Mouse (Mus musculus): ENCODE measurements at regions not wholly inside any gene's neighbourhood (a gene's known extent, or its start where the extent isn't known, plus 50 kb on each side); places are given as distances from the start of the nearest gene placed in this dataset.

- no peak overlapping the region for H3K4me3 ChIP-seq
- no peak for ATAC-seq (replicated peaks)
- H3K9me3 ChIP-seq: no peaks in the 10 kb centered on the region
- H3K9ac ChIP-seq: no peak overlapping the region
- 88% methylated on average over 5 of the region's 5 CpGs for WGBS
- H3K27ac ChIP-seq: no peak overlapping the region
- no peaks in the 10 kb centered on the region for H3K36me3 ChIP-seq (replicated peaks)
- no peaks in the 10 kb centered on the region for H3K27me3 ChIP-seq (replicated peaks)
- no peaks in the 10 kb centered on the region for H3K4me1 ChIP-seq
- H3K4me2 ChIP-seq: no peak overlapping the region
Measured at GRCm38 (mm10) chr2:167845370-167845769, 86.5 kb upstream of the Ptpn1 start.

DNA sequence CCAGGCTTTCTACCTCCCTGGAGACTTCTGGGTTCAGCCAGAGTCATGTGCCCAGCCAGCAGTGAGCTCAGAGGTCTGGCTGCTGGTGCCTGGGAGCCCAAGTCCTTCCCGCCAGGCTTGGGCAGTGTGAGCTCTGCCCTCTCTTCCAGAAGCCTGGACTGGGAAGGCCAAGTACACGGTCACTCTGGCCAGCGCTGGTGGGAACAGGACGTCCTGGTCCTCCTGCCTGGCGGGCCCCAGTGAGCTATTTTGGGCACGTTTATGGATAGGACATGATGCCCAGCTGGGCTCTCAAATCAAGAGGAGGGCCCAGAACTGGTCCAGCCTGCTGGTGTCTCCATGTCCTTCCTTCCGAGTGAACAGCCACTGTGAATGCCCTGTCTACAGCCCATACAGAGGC, 87.3 kb upstream of the Ptpn1 start:
- no peak for ATAC-seq (replicated peaks)
- no peak overlapping the region for H3K9ac ChIP-seq
- no peaks in the 10 kb centered on the region for H3K27me3 ChIP-seq (replicated peaks)
- H3K27ac ChIP-seq: no peak overlapping the region
- no peaks in the 10 kb centered on the region for H3K9me3 ChIP-seq
- WGBS: 75% methylated on average over 7 of the region's 7 CpGs
- no peaks in the 10 kb centered on the region for H3K36me3 ChIP-seq (replicated peaks)
- H3K4me1 ChIP-seq: no peaks in the 10 kb centered on the region
- H3K4me2 ChIP-seq: no peak overlapping the region
- no peak overlapping the region for H3K4me3 ChIP-seq

- Histone ChIP-seq H3K4me2 (no peak overlapping the region), H3K27me3 (replicated peaks) (no peaks in the 10 kb centered on the region), H3K4me1 (no peaks in the 10 kb centered on the region), H3K27ac (no peak overlapping the region), H3K9me3 (no peaks in the 10 kb centered on the region), H3K9ac (no peak overlapping the region), H3K4me3 (no peak overlapping the region), H3K36me3 (replicated peaks) (no peaks in the 10 kb centered on the region)
- ATAC-seq (replicated peaks): no peak
- WGBS: 58% methylated on average over 5 of the region's 5 CpGs
Measured at GRCm38 (mm10) chr2:167843921-167844320, 87.9 kb upstream of the Ptpn1 start.

GRCm38 (mm10) chr2:167842993-167843392, 88.9 kb upstream of the Ptpn1 start:
- H3K4me2 ChIP-seq: no peak overlapping the region

DNA sequence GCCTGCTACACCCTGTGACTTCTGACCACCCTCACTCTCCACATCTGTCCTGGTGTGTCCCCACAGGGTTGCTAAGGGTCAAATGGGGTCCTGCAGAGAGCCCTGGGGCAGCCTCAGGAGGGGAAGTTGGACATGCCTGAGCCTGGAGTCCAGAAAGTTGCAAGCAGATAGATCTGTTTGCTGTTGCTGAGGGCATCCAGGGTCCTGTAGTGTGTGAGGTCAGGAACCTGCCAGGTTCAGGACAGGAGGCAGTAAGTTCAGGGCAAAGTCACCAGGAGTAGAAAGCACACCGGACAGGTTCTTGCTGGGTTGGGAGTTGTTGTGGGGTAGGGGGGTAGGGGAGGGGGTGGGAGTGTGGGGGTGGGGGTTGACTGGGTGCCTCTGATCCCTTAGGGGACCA, 89.4 kb upstream of the Ptpn1 start:
- H3K27me3 ChIP-seq (replicated peaks): no peaks in the 10 kb centered on the region
- WGBS: 60% methylated on average over 1 of the region's 1 CpGs
- H3K4me3 ChIP-seq: no peak overlapping the region
- no peak overlapping the region for H3K9ac ChIP-seq
- no peak overlapping the region for H3K27ac ChIP-seq
- ATAC-seq (replicated peaks): no peak
- H3K36me3 ChIP-seq (replicated peaks): no peaks in the 10 kb centered on the region
- H3K4me1 ChIP-seq: no peaks in the 10 kb centered on the region
- no peak overlapping the region for H3K4me2 ChIP-seq
- H3K9me3 ChIP-seq: no peaks in the 10 kb centered on the region

More at GRCm38 (mm10) chr2:167842993-167843392, 88.9 kb upstream of the Ptpn1 start:
- Histone ChIP-seq H3K27ac (no peak overlapping the region), H3K4me3 (no peak overlapping the region), H3K36me3 (replicated peaks) (no peaks in the 10 kb centered on the region), H3K9me3 (no peaks in the 10 kb centered on the region), H3K9ac (no peak overlapping the region), H3K27me3 (replicated peaks) (no peaks in the 10 kb centered on the region), H3K4me1 (no peaks in the 10 kb centered on the region)
- no peak for ATAC-seq (replicated peaks)
- WGBS: 77% methylated on average over 2 of the region's 2 CpGs

- Histone ChIP-seq H3K9me3 (no peaks in the 10 kb centered on the region), H3K36me3 (replicated peaks) (no peaks in the 10 kb centered on the region), H3K4me3 (no peak overlapping the region), H3K9ac (no peak overlapping the region), H3K4me2 (no peak overlapping the region), H3K27me3 (replicated peaks) (no peaks in the 10 kb centered on the region), H3K4me1 (no peaks in the 10 kb centered on the region), H3K27ac (no peak overlapping the region)
- 38% methylated on average over 22 of the region's 22 CpGs for WGBS
- no peak for ATAC-seq (replicated peaks)
Measured at GRCm38 (mm10) chr2:167841339-167842240, 90.3 kb upstream of the Ptpn1 start.

DNA sequence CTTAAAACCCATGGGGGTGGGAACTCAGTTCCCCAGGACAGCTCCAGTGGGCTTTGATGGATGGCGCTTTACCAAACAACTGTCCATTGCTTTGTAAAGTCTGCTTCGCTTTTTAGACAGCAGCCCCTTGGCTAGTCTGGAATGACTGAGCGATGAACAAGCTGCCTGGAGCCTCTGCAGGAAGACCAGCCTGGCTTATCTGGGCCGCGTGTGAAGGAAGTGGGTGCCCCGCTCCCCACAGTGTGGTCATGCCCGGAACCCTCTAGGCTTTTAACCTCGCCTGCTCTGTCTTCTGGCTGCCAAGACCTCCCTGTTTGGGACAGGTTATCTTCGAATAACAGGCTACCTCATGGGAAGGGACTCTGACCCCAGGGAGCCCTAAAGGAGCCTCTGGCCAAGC, 91.5 kb upstream of the Ptpn1 start:
- H3K27ac ChIP-seq: no peak overlapping the region
- 84% methylated on average over 9 of the region's 9 CpGs for WGBS
- ATAC-seq (replicated peaks): no peak
- H3K4me2 ChIP-seq: no peak overlapping the region
- no peak overlapping the region for H3K4me3 ChIP-seq
- no peak overlapping the region for H3K9ac ChIP-seq
- no peaks in the 10 kb centered on the region for H3K4me1 ChIP-seq
- no peaks in the 10 kb centered on the region for H3K36me3 ChIP-seq (replicated peaks)
- H3K27me3 ChIP-seq (replicated peaks): no peaks in the 10 kb centered on the region; the same call in 1 of the 2 replicates
- H3K9me3 ChIP-seq: no peaks in the 10 kb centered on the region

DNA sequence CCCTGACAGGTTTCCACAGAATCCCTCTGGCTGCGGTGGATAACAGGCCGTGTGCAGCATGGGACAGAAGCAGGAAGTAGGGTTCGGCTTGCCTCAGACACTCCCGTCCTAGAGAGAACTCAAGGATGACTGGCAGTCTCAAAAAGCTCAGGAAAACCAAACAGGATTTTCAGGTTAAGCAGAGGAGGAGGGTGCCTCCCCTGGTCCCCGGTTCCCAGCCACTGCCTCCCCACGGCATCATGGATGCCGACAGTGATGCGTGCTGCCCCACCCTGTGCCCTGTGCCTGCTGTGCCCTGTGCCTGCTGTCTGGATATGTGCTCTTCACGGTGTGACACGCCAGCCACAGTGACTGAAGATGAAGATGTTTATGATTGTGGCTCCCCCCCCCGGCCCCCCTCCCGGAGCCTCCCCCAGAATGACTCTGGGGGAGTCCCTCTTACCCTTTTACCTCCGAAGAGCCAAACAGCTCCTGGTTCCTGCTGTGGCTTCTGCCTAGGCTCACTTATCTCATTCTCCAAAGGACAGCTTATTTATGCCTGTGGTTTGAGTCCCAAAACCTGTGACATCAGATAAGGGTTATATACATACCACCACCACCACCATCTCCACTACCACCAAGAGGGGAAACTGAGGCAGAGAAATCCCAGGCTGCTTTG, 92.4 kb upstream of the Ptpn1 start:
- Histone ChIP-seq H3K9ac (no peak overlapping the region), H3K4me3 (no peak overlapping the region), H3K4me1 (peaks cover 2% of the 10 kb centered on the region; the same call in 1 of the 2 replicates), H3K36me3 (replicated peaks) (no peaks in the 10 kb centered on the region), H3K4me2 (no peak overlapping the region), H3K9me3 (no peaks in the 10 kb centered on the region), H3K27ac (no peak overlapping the region), H3K27me3 (replicated peaks) (no peaks in the 10 kb centered on the region; the same call in 1 of the 2 replicates)
- WGBS: 72% methylated on average over 13 of the region's 13 CpGs
- ATAC-seq (replicated peaks): no peak

GRCm38 (mm10) chr2:167837596-167837995, 94.3 kb upstream of the Ptpn1 start:
- Histone ChIP-seq H3K4me3 (no peak overlapping the region), H3K27ac (no peak overlapping the region), H3K9me3 (no peaks in the 10 kb centered on the region), H3K4me2 (no peak overlapping the region), H3K27me3 (replicated peaks) (no peaks in the 10 kb centered on the region; the same call in 1 of the 2 replicates), H3K36me3 (replicated peaks) (no peaks in the 10 kb centered on the region), H3K4me1 (peaks cover 13% of the 10 kb centered on the region), H3K9ac (no peak overlapping the region)
- no peak for ATAC-seq (replicated peaks)
- WGBS: 47% methylated on average over 4 of the region's 4 CpGs

DNA sequence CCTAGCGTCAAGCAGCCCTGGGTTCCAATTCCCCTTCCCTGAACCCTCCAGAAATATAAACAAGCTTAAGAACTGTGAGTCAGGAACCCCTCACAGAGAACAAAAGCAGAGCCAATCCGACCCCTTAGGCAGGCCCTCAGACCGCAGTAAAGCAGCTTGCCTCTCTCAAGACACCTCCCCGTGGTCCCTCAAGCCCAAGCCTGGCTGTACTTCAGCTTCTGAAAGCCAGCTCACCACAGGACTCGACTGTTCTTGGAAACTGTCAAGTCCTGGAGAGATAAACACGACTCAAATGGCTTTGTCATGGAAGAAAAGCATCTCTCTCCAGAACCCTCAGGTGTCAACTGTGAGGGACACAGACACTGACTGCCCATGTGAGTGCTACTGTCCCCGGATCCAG, 95.2 kb upstream of the Ptpn1 start:
- H3K9me3 ChIP-seq: no peaks in the 10 kb centered on the region
- H3K4me1 ChIP-seq: peaks cover 13% of the 10 kb centered on the region
- no peaks in the 10 kb centered on the region for H3K36me3 ChIP-seq (replicated peaks)
- no peak overlapping the region for H3K4me2 ChIP-seq
- H3K27ac ChIP-seq: no peak overlapping the region
- no peak for ATAC-seq (replicated peaks)
- 42% methylated on average over 7 of the region's 7 CpGs for WGBS
- no peak overlapping the region for H3K4me3 ChIP-seq
- H3K9ac ChIP-seq: no peak overlapping the region
- H3K27me3 ChIP-seq (replicated peaks): no peaks in the 10 kb centered on the region; the same call in 1 of the 2 replicates

DNA sequence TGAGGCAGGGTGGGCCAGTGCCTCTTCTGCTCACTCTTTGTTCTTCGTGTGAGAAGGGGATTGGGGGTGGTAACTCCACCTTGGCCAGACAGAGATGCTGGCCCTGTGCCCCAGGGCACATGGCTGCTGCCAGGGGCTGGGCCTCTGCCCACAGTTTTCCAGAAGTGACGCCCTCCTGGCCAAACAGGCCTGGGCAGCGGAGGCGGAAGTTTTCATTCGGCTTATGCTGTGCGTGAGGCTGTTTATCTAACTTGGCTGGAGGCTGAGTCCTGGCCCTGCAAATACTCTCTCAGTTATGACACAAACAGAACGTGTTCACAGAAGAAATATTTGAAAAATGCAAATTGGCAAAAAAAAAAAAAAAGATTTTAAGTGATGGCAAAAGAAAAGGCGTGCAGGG, 97.3 kb upstream of the Ptpn1 start:
- H3K4me3 ChIP-seq: no peak overlapping the region
- 70% methylated on average over 8 of the region's 8 CpGs for WGBS
- H3K36me3 ChIP-seq (replicated peaks): no peaks in the 10 kb centered on the region
- no peak overlapping the region for H3K9ac ChIP-seq
- ATAC-seq (replicated peaks): no peak
- H3K27me3 ChIP-seq (replicated peaks): no peaks in the 10 kb centered on the region; the same call in 1 of the 2 replicates
- H3K9me3 ChIP-seq: no peaks in the 10 kb centered on the region
- peaks cover 13% of the 10 kb centered on the region for H3K4me1 ChIP-seq
- H3K27ac ChIP-seq: no peak overlapping the region
- no peak overlapping the region for H3K4me2 ChIP-seq

- WGBS: 34% methylated on average over 20 of the region's 20 CpGs
- H3K4me1 ChIP-seq: peaks cover 13% of the 10 kb centered on the region
- H3K27ac ChIP-seq: no peak overlapping the region
- H3K36me3 ChIP-seq (replicated peaks): no peaks in the 10 kb centered on the region
- H3K27me3 ChIP-seq (replicated peaks): no peaks in the 10 kb centered on the region; the same call in 1 of the 2 replicates
- no peak for ATAC-seq (replicated peaks)
- H3K9me3 ChIP-seq: no peaks in the 10 kb centered on the region
- no peak overlapping the region for H3K9ac ChIP-seq
- no peak overlapping the region for H3K4me3 ChIP-seq
- H3K4me2 ChIP-seq: no peak overlapping the region
Measured at GRCm38 (mm10) chr2:167833290-167833953, 98.4 kb upstream of the Ptpn1 start.

Measured in midbrain, embryonic 15.5 days (tissue).